Mouse (Mus musculus) layer of hippocampus, adult 6 months (tissue): Measurements from ENCODE around the gene Cd40lg. TPM values are rescaled to one million over a fixed set of nuclear protein-coding genes. Genes with fewer than 3 reads are reported as not detected.

Experiments used
- long read RNA-seq, 2 experiments: library from polyadenylated mRNA; unstranded; transcript quantifications; one replicate each; pipeline ENCODE4 v2.0.0; 2019 to 2020
- polyA plus RNA-seq: library from polyadenylated mRNA; unstranded; fragments of <200 nt; fragmentation: Nextera tagmentation; gene quantifications from 2 replicates; pipeline ENCODE4 v1.2.3, GENCODE M21; 2021

The Cd40lg gene
- not detected in 2 replicates for polyA plus RNA-seq
- long read RNA-seq, experiment 1: 0 reads
- long read RNA-seq, experiment 2: 0 reads

DNA sequence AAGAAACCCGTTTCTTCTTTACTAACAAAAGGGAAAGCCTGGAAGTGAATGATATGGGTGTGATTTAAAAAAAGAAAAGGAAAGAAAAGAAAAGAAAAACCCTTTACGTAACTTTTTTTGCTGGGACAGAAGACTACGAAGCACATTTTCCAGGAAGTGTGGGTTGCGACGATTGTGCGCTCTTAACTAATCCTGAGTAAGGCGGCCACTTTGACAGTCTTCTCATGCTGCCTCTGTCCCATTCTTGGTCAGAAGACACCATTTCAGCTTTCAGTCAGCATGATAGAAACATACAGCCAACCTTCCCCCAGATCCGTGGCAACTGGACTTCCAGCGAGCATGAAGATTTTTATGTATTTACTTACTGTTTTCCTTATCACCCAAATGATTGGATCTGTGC, at the start of gene Cd40lg:
Gene Cd40lg, plus strand, starts transcription at position 268 of the 400 bp plus-strand sequence.

Other genes with a start within 250 kb of the Cd40lg start
- 0.05 and 0.06 TPM in 2 replicates for gene Brs3, start 169.1 kb upstream of the Cd40lg start, polyA plus RNA-seq
- 82.5 and 90.0 TPM in 2 replicates for gene Htatsf1, start 158.6 kb upstream of the Cd40lg start, polyA plus RNA-seq
- not detected in 2 replicates for gene Vgll1, start 124.0 kb upstream of the Cd40lg start, polyA plus RNA-seq
- gene Arhgef6, start 126.6 kb downstream of the Cd40lg start, polyA plus RNA-seq: 7.7 and 8.0 TPM in 2 replicates
- gene Rbmx, start 180.9 kb downstream of the Cd40lg start, polyA plus RNA-seq: 41.7 and 42.3 TPM in 2 replicates
- not detected in 2 replicates for gene Gm364, start 197.0 kb downstream of the Cd40lg start, polyA plus RNA-seq